ENCODE assay signal across 14 mouse cellular contexts in genomic region chr17:87141188-87141935, GRCm38 (mm10). TPM values are rescaled to one million over a fixed set of nuclear protein-coding genes. Genes with fewer than 3 reads are reported as not detected.
A peak's percentile ranks its signal among the peaks of the same experiment; 100 is the strongest.
DNase-seq lines count a peak whose midpoint lies in the region; ATAC-seq and TF ChIP-seq lines count a peak whose summit lies in the region.
"Had no signal": no experiment of that assay in that cellular context is flagged by ENCODE, and none has a peak within 500 bp of the region (broad histone marks: within the 10 kb centered on the region; RNA-seq: fewer than 3 reads in every experiment).

No protein-coding gene starts in this region.

- intact Hi-C loops in gastrocnemius, adult 2 months (cut with DNase I), result no loop called here

- DNase-seq in gastrocnemius, adult 2 months, result no peak
- DNase-seq in gastrocnemius, postnatal 25 days, result no peak
- DNase-seq in layer of hippocampus, adult 2 months (ENCODE audit: low spot score in 2 of 2), result peak; percentile 23 to 31
- DNase-seq in layer of hippocampus, adult 9-10 months (ENCODE audit: low spot score), result no peak
- peak; percentile 28 for DNase-seq in 3134 (ENCODE audit: extremely low read depth, insufficient read length, low spot score)
- DNase-seq: cerebellum, adult 2 months had no signal

- no peak overlapping the region; the same call in 1 of the 2 replicates for H3K4me3 ChIP-seq in gastrocnemius, adult 2 months
- no peak overlapping the region for H3K4me3 ChIP-seq in layer of hippocampus, adult 2 months
- no peak overlapping the region for H3K4me3 ChIP-seq in embryonic fibroblast, embryonic 13.5 days (ENCODE audit: insufficient read depth, low read length)
- no peak overlapping the region for H3K4me3 ChIP-seq in hindbrain, embryonic 12.5 days
- H3K4me3 ChIP-seq: forebrain, embryonic 12.5 days; hindbrain, embryonic 13.5 days had no signal

- no peak for TF ChIP-seq CTCF in gastrocnemius, adult 2 months (IDR thresholded peaks at IDR 0.05)
- TF ChIP-seq CTCF in layer of hippocampus, adult 2 months (conservative IDR thresholded peaks at IDR 0.05), result no peak; the same call in 1 of the 2 replicates
- TF ChIP-seq CTCF in embryonic fibroblast, embryonic 13.5 days (IDR thresholded peaks at IDR 0.05; ENCODE audit: borderline replicate concordance, insufficient read depth, low read length), result no peak

- peak overlapping the region; percentile 6; the same call in 1 of the 2 replicates for H3K27ac ChIP-seq in gastrocnemius, adult 2 months
- H3K27ac ChIP-seq in layer of hippocampus, adult 2 months, result peak overlapping the region; percentile 72
- peak overlapping the region; percentile 31; the same call in 1 of the 2 replicates for H3K27ac ChIP-seq in embryonic fibroblast, embryonic 13.5 days (ENCODE audit: insufficient read depth, low read length)
- H3K27ac ChIP-seq in hindbrain, embryonic 12.5 days, result no peak overlapping the region
- H3K27ac ChIP-seq: forebrain, embryonic 12.5 days; heart, embryonic 10.5 days; hindbrain, embryonic 13.5 days; hindbrain, postnatal 0 days had no signal

- ATAC-seq in hindbrain, embryonic 12.5 days (ENCODE audit: low FRiP score), result no peak
- ATAC-seq: forebrain, embryonic 16.5 days had no signal

- no peak for TF ChIP-seq POLR2A in embryonic fibroblast, embryonic 13.5 days (IDR thresholded peaks at IDR 0.05; ENCODE audit: low read depth, low read length)

- no peak overlapping the region for H3K9ac ChIP-seq in hindbrain, embryonic 12.5 days
- H3K9ac ChIP-seq: forebrain, embryonic 12.5 days; hindbrain, embryonic 13.5 days had no signal

- no peaks in the 10 kb centered on the region for H3K36me3 ChIP-seq in hindbrain, embryonic 12.5 days
- H3K36me3 ChIP-seq: forebrain, embryonic 12.5 days; heart, embryonic 10.5 days; hindbrain, embryonic 13.5 days had no signal

- H3K9me3 ChIP-seq in hindbrain, embryonic 12.5 days (replicated peaks), result no peaks in the 10 kb centered on the region
- H3K9me3 ChIP-seq: heart, embryonic 10.5 days had no signal

- no peaks in the 10 kb centered on the region for H3K27me3 ChIP-seq in hindbrain, embryonic 12.5 days
- H3K27me3 ChIP-seq: CH12.LX; forebrain, embryonic 12.5 days; hindbrain, embryonic 13.5 days had no signal

- H3K4me2 ChIP-seq in hindbrain, embryonic 12.5 days (replicated peaks), result no peak overlapping the region
- H3K4me2 ChIP-seq: forebrain, embryonic 12.5 days; hindbrain, embryonic 13.5 days had no signal

- H3K4me1 ChIP-seq in embryonic fibroblast, embryonic 13.5 days (ENCODE audit: control insufficient read depth, insufficient read depth, low read length), result peaks cover 2% of the 10 kb centered on the region; the same call in 1 of the 2 replicates
- no peaks in the 10 kb centered on the region for H3K4me1 ChIP-seq in hindbrain, embryonic 12.5 days
- H3K4me1 ChIP-seq: forebrain, embryonic 12.5 days; hindbrain, embryonic 13.5 days had no signal

- 91% methylated on average over 9 of the region's 9 CpGs for WGBS in hindbrain, embryonic 12.5 days

RNA-seq across cellular contexts. Expression of gene Socs5, which starts 33.9 kb away (rescaled TPM):
- total RNA-seq in gastrocnemius, adult 2 months (2021), result 10 to 100 TPM; 12.9 to 20.5 TPM
- total RNA-seq in gastrocnemius, postnatal 25 days (2021), result 10 to 100 TPM in 1 of 2 experiments, 1 to 10 TPM in 1; 9.1 to 11.5 TPM
- total RNA-seq in layer of hippocampus, adult 2 months (2021), result 100 to 1,000 TPM; 106 to 111 TPM
- polyA plus RNA-seq in embryonic fibroblast, embryonic 13.5 days (2011; ENCODE audit: insufficient read length, low read depth, missing spikeins), result 60.0 and 74.9 TPM in 2 replicates
- 17.7 and 21.0 TPM in 2 replicates for polyA plus RNA-seq in hindbrain, embryonic 12.5 days (2016; fragmentation: Nextera tagmentation; extraction: Ambion mirVana)

Comparison
In these comparisons a context has a peak if more than half of its experiments do, and no peak if none do; other contexts are left out.
1. DNase-seq: peak in layer of hippocampus, adult 2 months (2 of 2) and 3134 (single experiment); none in gastrocnemius, adult 2 months (single experiment), gastrocnemius, postnatal 25 days (single experiment) and layer of hippocampus, adult 9-10 months (single experiment).
2. RNA of gene Socs5, which starts 33.9 kb away (total RNA-seq): 106 to 111 TPM in layer of hippocampus, adult 2 months; 12.9 to 20.5 TPM in gastrocnemius, adult 2 months and 9.1 to 11.5 TPM in gastrocnemius, postnatal 25 days; every median in the first group is over 4 times any median in the second.